8 mouse cellular contexts compared by ENCODE assay signal in genomic region chr4:62612601-62613501, GRCm38 (mm10). TPM values are rescaled to one million over a fixed set of nuclear protein-coding genes. Genes with fewer than 3 reads are reported as not detected.
DNase-seq lines count a peak whose midpoint lies in the region; ATAC-seq lines count a peak whose summit lies in the region.

No protein-coding gene starts in this region.

- no peak overlapping the region for H3K4me3 ChIP-seq in stomach, embryonic 15.5 days (replicated peaks)
- H3K4me3 ChIP-seq in liver, embryonic 12.5 days: no peak overlapping the region

- ATAC-seq in frontal cortex, adult (ENCODE audit: low TSS enrichment): peak; percentile 82
- ATAC-seq in stomach, embryonic 15.5 days (ENCODE audit: insufficient read depth, low FRiP score, low read depth): peak; percentile 19; the same call in 1 of the 2 replicates
- ATAC-seq in liver, embryonic 12.5 days: no peak

- DNase-seq in adrenal gland, adult 8-10 months: peak; percentile 78
- DNase-seq in cerebellum, adult 11-12 months: peak; percentile 95
- DNase-seq in layer of hippocampus, postnatal 14 days (ENCODE audit: low spot score in 2 of 2): peak; percentile 78 to 89
- peak; percentile 74 for DNase-seq in lung, postnatal 25 days (ENCODE audit: low spot score)
- DNase-seq in gastrocnemius, postnatal 36 days: no peak

- H3K4me1 ChIP-seq in stomach, embryonic 15.5 days: peaks cover 23% of the 10 kb centered on the region
- no peaks in the 10 kb centered on the region for H3K4me1 ChIP-seq in liver, embryonic 12.5 days

- H3K9me3 ChIP-seq in stomach, embryonic 15.5 days: no peaks in the 10 kb centered on the region
- no peaks in the 10 kb centered on the region for H3K9me3 ChIP-seq in liver, embryonic 12.5 days (replicated peaks)

- intact Hi-C loops in gastrocnemius, postnatal 36 days (cut with DNase I): no loop called here

- H3K36me3 ChIP-seq in stomach, embryonic 15.5 days: no peaks in the 10 kb centered on the region
- no peaks in the 10 kb centered on the region for H3K36me3 ChIP-seq in liver, embryonic 12.5 days

- H3K27ac ChIP-seq in stomach, embryonic 15.5 days: peak overlapping the region; percentile 78
- H3K27ac ChIP-seq in liver, embryonic 12.5 days: no peak overlapping the region

- H3K27me3 ChIP-seq in stomach, embryonic 15.5 days (replicated peaks): no peaks in the 10 kb centered on the region
- H3K27me3 ChIP-seq in liver, embryonic 12.5 days (replicated peaks): 0 out of 2 replicates have a peak, but pooled peaks cover 1% of the 10 kb centered on the region

- 39% methylated on average over 22 of the region's 22 CpGs for WGBS in stomach, embryonic 15.5 days
- 69% methylated on average over 22 of the region's 22 CpGs for WGBS in liver, embryonic 12.5 days (ENCODE audit: insufficient replicate concordance)

- H3K9ac ChIP-seq in stomach, embryonic 15.5 days: no peak overlapping the region
- H3K9ac ChIP-seq in liver, embryonic 12.5 days: no peak overlapping the region

- peak overlapping the region; percentile 23; the same call in 1 of the 2 replicates for H3K4me2 ChIP-seq in stomach, embryonic 15.5 days
- no peak overlapping the region for H3K4me2 ChIP-seq in liver, embryonic 12.5 days

RNA-seq across cellular contexts. Expression of gene Rgs3, which starts 53.2 kb away (rescaled TPM):
- 10 to 100 TPM; 30.0 to 44.5 (median 38.0) TPM for total RNA-seq in adrenal gland, adult 8-10 months (2022)
- 10 to 100 TPM; 24.4 to 26.5 TPM for total RNA-seq in layer of hippocampus, postnatal 14 days (2021)
- polyA plus RNA-seq in stomach, embryonic 15.5 days (2015; fragmentation: Nextera tagmentation; extraction: Ambion mirVana): 46.8 and 48.0 TPM in 2 replicates
- 8.1 and 9.0 TPM in 2 replicates for polyA plus RNA-seq in liver, embryonic 12.5 days (2016; fragmentation: Nextera tagmentation; extraction: Ambion mirVana)
- total RNA-seq in gastrocnemius, postnatal 36 days (2021): 1 to 10 TPM; 7.5 to 9.5 TPM

Comparison
In these comparisons a context has a peak if more than half of its experiments do, and no peak if none do; other contexts are left out.
1. DNase-seq: peak in adrenal gland, adult 8-10 months (single experiment), cerebellum, adult 11-12 months (single experiment), layer of hippocampus, postnatal 14 days (2 of 2) and lung, postnatal 25 days (single experiment); none in gastrocnemius, postnatal 36 days (0 of 2).